Mouse (Mus musculus) left cerebral cortex, adult 2 months (tissue): Measurements from ENCODE around the gene Pxmp2. TPM values are rescaled to one million over a fixed set of nuclear protein-coding genes. Genes with fewer than 3 reads are reported as not detected.

ENCODE experiments used
- DNase-seq, 2 experiments: peaks; one replicate each; pipeline ENCODE4 v3.0.0; 2021 to 2022; ENCODE audit warnings: low spot score in 2 of 2, mixed read lengths in 1 of 2; ENCODE audit errors: extremely low spot score in 1 of 2
- H3K27ac ChIP-seq: fragments of 200-600 bp; 2 replicates; pipeline ENCODE4 v1.8.1; 2022
- H3K4me3 ChIP-seq: fragments of 200-600 bp; 2 replicates; pipeline ENCODE4 v1.8.1; 2022
- CTCF ChIP-seq: fragments of 200-600 bp; IDR thresholded peaks from 2 replicates; pipeline ENCODE4 v1.8.1; 2022; ENCODE audit warnings: antibody characterized with exemption, mild to moderate bottlenecking, moderate library complexity
- intact Hi-C: fragments of 180-260 bp; cut with DNase I; formaldehyde crosslinking; loops from one replicate; pipeline ENCODE4 v1.15.1; 2025
- total RNA-seq, 2 experiments: library from RNA; stranded (reverse); gene quantifications; 2 replicates each; pipeline ENCODE4 v1.2.3; 2021

Gene Pxmp2
- total RNA-seq, 2 experiments from 2014 or later: 7.8 to 8.3 TPM

DNA sequence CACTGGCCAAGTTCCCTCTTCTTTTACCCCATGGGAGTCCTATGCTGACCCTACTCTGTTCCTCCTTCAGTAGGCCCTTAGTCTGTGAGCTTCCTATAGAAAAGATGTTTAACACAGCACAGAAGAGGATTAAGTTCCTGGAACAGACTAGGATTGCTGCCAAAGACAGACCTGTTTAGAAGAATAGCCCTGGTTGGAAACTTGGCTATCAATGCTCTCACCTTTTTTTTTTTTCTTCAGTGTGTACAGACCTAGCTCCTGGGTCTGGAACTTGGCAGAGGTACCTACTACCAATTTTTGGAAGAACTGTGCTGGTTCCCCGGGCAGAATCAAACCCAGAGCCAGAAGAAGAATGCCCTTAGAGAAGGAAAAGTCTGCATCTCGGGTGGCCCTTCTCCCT is 9.6 kb downstream of the Pxmp2 start:
- Histone ChIP-seq H3K4me3 (no peak overlapping the region), H3K27ac (no peak overlapping the region)
- DNase-seq: no peak
- no peak for TF ChIP-seq CTCF
- intact Hi-C loops: no loop called here

DNA sequence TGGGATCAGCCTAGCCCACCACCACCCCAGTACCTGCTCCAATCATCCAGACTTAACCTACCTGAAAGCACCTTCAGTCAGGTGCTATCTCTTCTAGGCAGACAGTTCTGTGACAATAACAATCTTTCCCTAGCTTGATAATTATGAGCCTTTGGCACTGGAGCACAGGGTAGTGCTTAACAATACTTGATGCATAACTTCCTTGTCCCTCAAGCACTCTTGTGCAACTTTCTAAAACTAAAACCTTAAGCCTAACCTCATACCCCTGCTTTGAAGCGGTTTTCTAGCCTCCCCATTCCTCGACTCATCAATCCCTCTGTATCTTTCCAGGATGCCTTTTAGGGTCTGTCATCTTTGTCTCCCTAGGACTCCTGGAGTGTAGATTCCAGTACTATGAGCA is 11.1 kb downstream of the Pxmp2 start:
- intact Hi-C loops: no loop called here
- no peak for DNase-seq
- no peak for TF ChIP-seq CTCF
- H3K4me3 ChIP-seq: no peak overlapping the region
- no peak overlapping the region for H3K27ac ChIP-seq

DNA sequence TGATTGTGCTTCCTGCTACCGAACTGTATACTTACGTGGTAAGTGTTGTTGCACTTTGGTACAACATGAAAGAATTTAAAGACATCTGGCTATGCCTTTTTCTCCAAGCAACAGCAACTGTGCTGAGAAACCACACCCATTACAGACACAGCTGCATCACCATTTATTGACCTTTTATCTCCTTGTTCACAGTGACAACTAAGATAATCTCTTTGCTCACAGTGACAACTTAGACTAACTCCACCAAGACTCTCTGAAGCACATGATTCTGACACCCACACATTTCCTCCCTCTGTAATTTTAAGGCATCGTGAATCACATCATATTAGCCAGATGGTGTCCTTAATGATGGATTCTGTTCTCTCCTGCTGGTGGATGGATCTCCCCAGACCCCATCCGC is 11.8 kb downstream of the Pxmp2 start:
- no peak for TF ChIP-seq CTCF
- intact Hi-C loops: no loop called here

DNA sequence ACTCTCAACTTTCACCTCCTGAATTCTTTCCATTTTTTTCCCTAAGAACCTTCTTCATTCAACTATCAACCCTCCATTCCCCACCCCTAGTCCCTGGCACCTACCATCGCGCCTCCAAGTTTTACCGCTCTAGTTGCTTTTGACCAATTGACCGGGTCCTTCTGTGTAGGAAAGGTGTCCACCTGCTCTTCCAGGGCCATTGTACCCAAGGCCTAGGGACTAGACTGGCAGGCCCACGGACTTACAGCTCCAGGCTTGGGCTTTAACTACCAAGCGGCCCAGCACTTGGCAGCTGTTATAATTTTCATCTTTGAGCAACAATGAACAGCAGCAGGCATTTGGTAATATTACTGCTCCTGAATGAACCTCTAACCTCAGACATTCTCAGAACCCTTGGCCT is 15.7 kb downstream of the Pxmp2 start:
- intact Hi-C loops: no loop called here
- H3K4me3 ChIP-seq: no peak overlapping the region
- H3K27ac ChIP-seq: no peak overlapping the region
- DNase-seq: no peak
- TF ChIP-seq CTCF: no peak

More for the DNA sequence above, 11.8 kb downstream of the Pxmp2 start:
- DNase-seq: no peak
- H3K4me3 ChIP-seq: no peak overlapping the region
- no peak overlapping the region for H3K27ac ChIP-seq

DNA sequence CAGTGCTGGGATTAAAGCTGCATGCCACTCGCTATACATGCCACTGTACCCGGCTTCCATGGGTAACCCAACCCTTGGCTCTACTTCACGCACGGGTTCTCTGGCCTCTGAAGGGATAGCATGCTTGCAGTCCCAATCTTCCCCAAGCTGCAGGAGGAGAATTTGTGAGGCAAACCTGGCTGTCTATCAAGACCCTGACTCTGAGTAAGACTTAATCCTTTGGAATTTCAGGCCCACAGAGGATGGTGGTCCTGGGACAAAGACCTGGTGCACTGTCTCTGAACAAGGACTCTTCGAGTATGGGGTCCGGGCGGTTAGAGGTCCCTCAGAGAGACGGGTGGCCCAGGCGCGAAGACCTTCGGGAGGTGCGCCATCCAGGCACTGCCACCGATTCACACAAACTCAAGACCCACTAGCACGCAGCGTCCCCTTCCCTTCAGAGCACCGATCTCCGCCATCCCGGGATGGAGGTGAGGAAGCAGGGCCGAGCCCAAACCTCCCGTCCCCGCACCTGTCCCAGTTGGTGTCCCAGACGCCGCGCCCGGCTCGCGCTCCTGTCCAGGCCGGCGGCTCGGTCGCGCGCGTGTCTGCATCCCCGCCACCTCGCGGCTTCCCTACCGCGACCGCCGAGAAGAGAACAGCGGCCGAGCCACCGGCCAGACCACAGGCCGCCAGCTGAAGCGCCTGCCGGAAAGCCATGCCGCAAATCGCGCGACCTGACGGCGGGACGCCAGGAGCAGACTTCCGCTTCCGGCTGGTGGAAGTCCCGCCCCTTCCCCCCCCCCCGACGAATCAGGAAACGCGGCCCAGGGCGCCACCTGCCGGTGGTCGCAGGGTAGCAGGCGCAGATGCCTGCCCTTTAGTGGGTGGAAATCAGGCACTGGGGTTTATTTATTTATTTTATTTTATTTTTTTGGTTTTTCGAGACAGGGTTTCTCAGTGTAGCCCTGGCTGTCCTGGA is 16.6 kb downstream of the Pxmp2 start, which contains the start of gene Pgam5:
Gene Pgam5 (minus strand): TSS at position 773 of the 961 bp plus-strand sequence.
- DNase-seq: peak; percentile 87 to 89
- peak; percentile 84 for TF ChIP-seq CTCF
- intact Hi-C loops: no loop called here
- peak within 1 kb of the TSS; percentile 51 for H3K27ac ChIP-seq
- H3K4me3 ChIP-seq: peak within 1 kb of the TSS; percentile 77

DNA sequence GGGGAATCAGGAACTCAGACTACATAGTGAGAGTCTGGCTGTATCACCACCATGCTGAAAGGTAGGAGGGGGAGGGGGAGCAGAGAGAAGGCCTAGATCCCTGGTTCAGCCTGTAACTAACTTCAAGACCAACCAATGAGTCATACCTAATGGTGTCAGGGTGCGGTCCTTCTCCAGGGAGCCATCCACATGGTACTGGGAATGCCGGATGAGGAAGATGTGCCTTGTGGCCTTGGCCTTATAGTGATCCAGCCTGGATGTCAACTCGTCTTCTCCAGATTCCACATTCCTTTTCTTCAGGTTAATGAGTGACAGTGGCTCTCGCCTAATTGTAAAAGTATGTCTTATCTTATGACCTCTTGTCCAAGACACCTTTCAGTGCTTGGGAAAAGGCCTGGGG is 19.0 kb downstream of the Pxmp2 start:
- TF ChIP-seq CTCF: no peak
- no peak for DNase-seq
- intact Hi-C loops: no loop called here
- Histone ChIP-seq H3K4me3 (no peak overlapping the region), H3K27ac (no peak overlapping the region)

DNA sequence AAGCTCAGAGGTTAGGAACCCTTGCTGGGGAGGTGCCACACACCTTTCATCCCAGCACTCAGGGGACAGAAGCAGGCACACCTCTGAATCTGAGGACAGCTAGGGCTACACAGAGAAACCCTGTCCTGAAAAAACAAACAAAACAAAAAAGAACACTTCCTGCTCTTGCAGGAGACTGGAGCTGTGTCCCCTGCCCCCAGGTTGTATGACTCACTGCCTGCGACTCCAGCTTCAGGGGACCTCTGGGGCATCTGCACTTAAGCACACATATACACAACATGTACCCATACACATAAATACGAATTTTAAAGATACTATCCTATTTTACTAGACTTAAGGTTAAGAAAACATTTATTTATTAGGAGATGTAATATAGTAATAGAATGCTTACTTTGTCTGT is 41.9 kb downstream of the Pxmp2 start:
- Histone ChIP-seq H3K4me3 (no peak overlapping the region), H3K27ac (no peak overlapping the region)
- DNase-seq: no peak
- intact Hi-C loops: no loop called here
- no peak for TF ChIP-seq CTCF

DNA sequence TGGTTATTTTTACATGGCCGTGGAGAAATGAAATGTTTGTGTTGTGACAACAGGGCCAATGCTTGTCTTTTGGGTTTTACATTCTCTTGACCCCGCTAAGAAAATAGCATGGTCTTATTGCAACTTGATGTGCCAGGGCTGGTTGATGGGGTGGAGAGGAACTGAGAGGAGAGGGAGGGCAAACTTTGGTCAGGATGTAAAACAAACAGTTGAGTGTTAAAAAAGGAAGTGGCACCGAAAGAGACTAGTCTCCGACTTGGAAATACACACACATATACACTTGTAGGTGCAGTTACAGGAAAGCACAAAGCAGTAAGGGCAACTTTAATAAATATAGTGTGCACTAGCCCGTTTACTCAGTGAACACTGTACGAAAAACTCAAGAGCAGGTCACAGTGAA is 53.6 kb downstream of the Pxmp2 start:
- no peak for TF ChIP-seq CTCF
- Histone ChIP-seq H3K27ac (no peak overlapping the region), H3K4me3 (no peak overlapping the region)
- intact Hi-C loops: loop anchor here (2.0 kb wide), 1 partner anchor 52 kb away; no protein-coding TSS in a partner anchor
- no peak for DNase-seq

DNA sequence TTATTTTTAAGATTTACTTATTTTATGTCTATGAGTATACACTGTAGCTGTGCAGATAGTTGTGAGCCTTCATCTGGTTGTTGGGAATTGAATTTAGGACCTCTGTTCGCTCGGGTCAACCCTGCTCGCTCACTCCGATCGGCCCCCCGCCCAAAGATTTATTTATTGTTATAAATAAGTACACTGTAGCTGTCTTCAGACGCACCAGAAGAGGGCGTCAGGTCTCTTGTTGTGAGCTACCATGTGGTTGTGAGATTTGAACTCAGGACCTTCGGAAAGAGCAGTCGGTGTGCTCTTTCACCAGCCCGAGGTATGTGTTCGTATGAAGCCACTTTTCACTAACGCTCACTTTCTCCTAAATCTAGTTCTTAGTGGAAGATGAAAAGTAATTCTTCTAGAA is 54.3 kb downstream of the Pxmp2 start:
- DNase-seq: no peak
- H3K4me3 ChIP-seq: peak overlapping the region; percentile 80
- peak overlapping the region; percentile 90 for H3K27ac ChIP-seq
- TF ChIP-seq CTCF: no peak; the same call in 1 of the 2 replicates
- intact Hi-C loops: loop anchor here (2.0 kb wide), 1 partner anchor 53 kb away; no protein-coding TSS in a partner anchor

DNA sequence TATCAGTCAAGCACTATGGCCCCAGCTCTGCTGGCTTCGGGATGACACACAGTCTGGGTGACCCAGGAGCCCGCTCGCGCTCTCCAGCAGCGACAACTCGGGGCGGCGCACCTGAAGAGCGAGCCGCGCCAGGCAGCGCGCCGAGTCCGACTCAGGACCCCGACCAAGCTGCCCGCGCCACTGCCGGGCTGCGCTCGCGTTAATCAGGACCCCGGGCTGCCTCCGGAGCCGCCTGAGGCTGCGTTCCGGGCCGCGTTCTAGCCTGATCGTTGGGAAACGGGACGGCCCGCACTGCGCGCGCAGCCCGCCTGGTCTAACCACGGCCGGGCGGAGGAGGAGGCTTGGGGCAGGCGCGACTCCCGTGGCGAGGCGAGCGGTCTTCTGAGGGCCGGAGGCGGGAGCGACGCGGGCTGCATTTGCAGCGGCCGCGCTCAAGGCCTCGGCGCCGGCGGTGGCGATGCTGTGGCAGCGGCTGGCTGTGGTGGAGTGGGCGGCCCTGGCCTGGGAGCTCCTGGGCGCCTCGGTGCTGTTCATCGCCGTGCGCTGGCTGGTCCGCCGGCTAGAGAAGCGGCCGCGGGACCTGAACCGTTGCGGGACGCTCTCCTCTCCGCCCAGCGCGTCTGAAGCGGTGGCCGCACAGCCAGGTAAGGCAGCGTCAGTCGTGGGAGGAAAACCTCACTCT is 55.1 kb downstream of the Pxmp2 start, which contains the start of gene Ankle2:
Gene Ankle2 (plus strand): TSS at position 225 of the 682 bp plus-strand sequence.
- Histone ChIP-seq H3K4me3 (peak within 1 kb of the TSS; percentile 80), H3K27ac (peak within 1 kb of the TSS; percentile 90)
- TF ChIP-seq CTCF: no peak
- DNase-seq: peak; percentile 92 to 95
- intact Hi-C loops: no loop called here

DNA sequence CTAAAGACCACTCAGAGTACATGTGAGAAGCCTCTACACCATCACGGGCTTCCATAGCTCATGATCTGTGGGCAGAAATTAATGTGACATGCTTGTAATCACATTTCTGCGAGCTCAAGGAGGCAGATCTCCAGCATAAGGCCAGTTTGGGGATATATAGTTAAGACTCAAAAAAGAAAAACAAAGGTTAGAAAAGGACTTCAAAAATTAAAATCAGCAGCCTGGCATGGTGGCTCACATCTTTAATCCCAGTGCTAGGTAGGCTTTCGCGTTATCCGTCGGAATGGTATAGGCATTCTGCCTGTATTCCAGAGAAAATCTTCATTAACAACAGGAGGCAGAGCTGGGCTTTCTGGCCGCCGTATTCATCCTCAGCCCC is 55.6 kb downstream of the Pxmp2 start:
- intact Hi-C loops: no loop called here
- H3K27ac ChIP-seq: peak overlapping the region; percentile 90
- H3K4me3 ChIP-seq: peak overlapping the region; percentile 80
- TF ChIP-seq CTCF: no peak
- DNase-seq: no peak

DNA sequence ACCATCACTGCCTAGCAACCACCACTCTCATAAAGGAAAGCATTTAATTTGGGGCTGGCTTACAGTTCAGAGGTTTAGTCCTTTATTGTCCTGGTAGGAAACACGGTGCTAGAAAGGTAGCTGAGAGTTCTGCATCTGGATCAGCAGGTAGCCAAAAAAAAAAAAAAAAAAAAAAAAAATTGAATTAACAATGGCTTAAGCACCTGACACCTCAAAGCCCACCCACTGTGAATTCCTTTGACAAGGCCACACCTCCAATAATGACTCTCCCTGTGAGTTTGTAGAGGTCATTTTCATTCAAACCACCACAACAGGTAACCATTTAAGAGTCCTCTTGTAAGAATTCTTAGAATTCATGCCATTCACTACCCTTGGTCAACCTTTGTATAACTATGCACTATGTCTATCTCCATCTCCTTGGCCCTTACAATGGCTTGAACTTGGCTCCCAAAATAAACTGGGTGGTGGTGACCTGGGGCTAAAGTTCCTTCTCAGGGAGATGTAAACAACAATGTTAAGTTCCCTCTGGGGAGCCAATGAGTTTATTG is 58.6 kb downstream of the Pxmp2 start:
- TF ChIP-seq CTCF: no peak
- intact Hi-C loops: no loop called here
- DNase-seq: no peak
- H3K27ac ChIP-seq: no peak overlapping the region
- H3K4me3 ChIP-seq: no peak overlapping the region
